Mouse (Mus musculus) myocyte (in vitro differentiated cells): ENCODE measurements around the gene Rsl24d1. TPM values are rescaled to one million over a fixed set of nuclear protein-coding genes. Genes with fewer than 3 reads are reported as not detected.

ENCODE experiments used
- H3K27me3 ChIP-seq: one replicate; pipeline ENCODE4 v1.6.1; 2011; ENCODE audit not compliant: control insufficient read depth, insufficient read depth, insufficient read length
- H3K36me3 ChIP-seq: one replicate; pipeline ENCODE4 v1.6.1; 2011; ENCODE audit not compliant: control insufficient read depth, insufficient read depth
- H3K4me2 ChIP-seq: one replicate; pipeline ENCODE4 v1.6.1; 2011; ENCODE audit warnings: low read depth, control low read depth
- H3K4me3 ChIP-seq: one replicate; pipeline ENCODE4 v1.5.1; 2011; ENCODE audit warnings: mild to moderate bottlenecking, control low read depth, moderate library complexity
- H3K79me2 ChIP-seq: one replicate; pipeline ENCODE4 v1.6.1; 2011; ENCODE audit not compliant: control insufficient read depth, insufficient read depth
- H3ac ChIP-seq: one replicate; pipeline ENCODE4 v1.6.1; 2011; ENCODE audit not compliant: control insufficient read depth, insufficient read length
- CEBPB ChIP-seq: IDR thresholded peaks from 2 replicates; pipeline ENCODE4 v1.6.1; 2011; ENCODE audit warnings: mild to moderate bottlenecking, moderate library complexity; ENCODE audit not compliant: poor library complexity, insufficient read depth, severe bottlenecking
- E2F4 ChIP-seq: IDR thresholded peaks from one replicate; pipeline ENCODE4 v1.6.1; 2011; ENCODE audit warnings: mild to moderate bottlenecking, control low read depth, moderate library complexity; ENCODE audit not compliant: insufficient read depth
- MAX ChIP-seq: IDR thresholded peaks from one replicate; pipeline ENCODE4 v1.6.1; 2011; ENCODE audit warnings: low read depth, mild to moderate bottlenecking, control low read depth
- MYOD1 ChIP-seq, 3 experiments: IDR thresholded peaks; one replicate each; pipeline ENCODE4 v1.6.1; 2011; ENCODE audit warnings: control low read depth in 2 of 3, low read depth in 2 of 3, mild to moderate bottlenecking in 2 of 3, moderate library complexity in 1 of 3; ENCODE audit not compliant: insufficient read length in 2 of 3, control insufficient read depth in 1 of 3
- MYOG ChIP-seq, 3 experiments: IDR thresholded peaks; one replicate each; pipeline ENCODE4 v1.6.1; 2011; ENCODE audit warnings: control low read depth in 2 of 3, low read depth in 2 of 3, mild to moderate bottlenecking in 2 of 3; ENCODE audit not compliant: insufficient read length in 2 of 3, control insufficient read depth in 1 of 3, insufficient read depth in 1 of 3
- POLR2A ChIP-seq: IDR thresholded peaks from one replicate; pipeline ENCODE4 v1.6.1; 2011; ENCODE audit warnings: low read depth, mild to moderate bottlenecking, control low read depth, moderate library complexity; ENCODE audit not compliant: insufficient read length
- POLR2AphosphoS2 ChIP-seq: IDR thresholded peaks from one replicate; pipeline ENCODE4 v1.6.1; 2011; ENCODE audit warnings: low read depth, control low read depth; ENCODE audit not compliant: insufficient read length
- REST ChIP-seq: IDR thresholded peaks from one replicate; pipeline ENCODE4 v1.6.1; 2011; ENCODE audit warnings: mild to moderate bottlenecking, control low read depth, moderate library complexity; ENCODE audit not compliant: insufficient read depth, insufficient read length
- SRF ChIP-seq: IDR thresholded peaks from one replicate; pipeline ENCODE4 v1.6.1; 2011; ENCODE audit warnings: low read depth; ENCODE audit not compliant: control insufficient read depth, insufficient read length
- TCF12 ChIP-seq: IDR thresholded peaks from one replicate; pipeline ENCODE4 v1.6.1; 2011; ENCODE audit warnings: mild to moderate bottlenecking, control low read depth; ENCODE audit not compliant: poor library complexity, insufficient read depth, severe bottlenecking
- TCF3 ChIP-seq: IDR thresholded peaks from one replicate; pipeline ENCODE4 v1.6.1; 2011; ENCODE audit warnings: low read depth, control low read depth; ENCODE audit not compliant: insufficient read length
- USF1 ChIP-seq: IDR thresholded peaks from one replicate; pipeline ENCODE4 v1.6.1; 2011; ENCODE audit warnings: low read depth, mild to moderate bottlenecking, control low read depth, moderate library complexity
- polyA plus RNA-seq: library from polyadenylated mRNA; unstranded; fragments of >200 nt; fragmentation: generic; extraction: Trizol; gene quantifications from one replicate; pipeline ENCODE4 v1.2.1, GENCODE M21; 2012; ENCODE audit warnings: missing spikeins

The Rsl24d1 gene
- polyA plus RNA-seq, 1 experiment, result 54.7 TPM

- Histone ChIP-seq H3K4me2 (no peak overlapping the region), H3K79me2 (no peaks in the 10 kb centered on the region), H3ac (no peak overlapping the region), H3K4me3 (no peak overlapping the region), H3K27me3 (peaks cover 9% of the 10 kb centered on the region), H3K36me3 (no peaks in the 10 kb centered on the region)
- TF ChIP-seq MYOD1 (IDR thresholded peaks at IDR 0.05; ENCODE audit: control insufficient read depth in 1 of 3, insufficient read length in 2 of 3, low read depth in 2 of 3) (no peak), POLR2A (no peak), USF1 (no peak), CEBPB (no peak), E2F4 (no peak), MYOG (IDR thresholded peaks at IDR 0.05; ENCODE audit: control insufficient read depth in 1 of 3, insufficient read depth in 1 of 3, insufficient read length in 2 of 3, low read depth in 2 of 3) (no peak), TCF3 (no peak)
Observed at GRCm38 (mm10) chr9:73079801-73080325, 33.4 kb upstream of the Rsl24d1 start.

DNA sequence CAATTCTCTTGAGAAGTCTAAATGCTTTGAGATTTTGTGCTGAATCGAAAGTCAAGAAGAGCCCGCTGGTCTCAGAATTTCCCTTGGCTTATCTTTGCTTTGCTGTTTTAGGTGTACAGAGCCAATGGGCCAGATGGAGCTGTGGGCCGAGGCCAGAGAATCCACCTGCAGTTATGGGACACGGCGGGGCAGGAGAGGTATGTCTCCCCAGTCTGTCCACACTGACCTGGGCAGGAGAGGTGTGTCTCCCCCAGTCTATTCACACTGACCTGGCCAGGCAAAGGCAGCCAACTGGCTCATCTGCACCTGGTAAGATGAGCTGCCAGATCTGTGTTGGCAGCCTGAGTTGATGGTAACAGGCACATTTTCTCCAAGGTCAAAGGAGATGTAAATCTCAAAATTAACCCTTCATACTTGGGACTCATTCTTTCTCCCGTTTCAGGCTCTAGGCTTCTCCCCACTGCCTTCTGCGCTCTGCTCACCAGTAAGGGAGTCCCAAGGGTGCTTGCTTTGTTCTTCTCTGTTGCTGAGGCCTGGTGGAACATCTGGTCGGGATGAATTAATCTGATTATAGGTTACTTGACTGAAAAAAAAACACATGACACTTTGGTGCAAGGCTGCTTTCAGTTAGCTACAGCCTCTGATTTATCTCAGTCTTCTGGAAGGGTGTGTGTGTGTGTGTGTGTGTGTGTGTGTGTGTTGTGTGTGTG is 30.8 kb upstream of the Rsl24d1 start:
- Histone ChIP-seq H3K79me2 (no peaks in the 10 kb centered on the region), H3K27me3 (peaks cover 10% of the 10 kb centered on the region), H3ac (no peak overlapping the region), H3K36me3 (no peaks in the 10 kb centered on the region), H3K4me2 (no peak overlapping the region), H3K4me3 (no peak overlapping the region)
- TF ChIP-seq TCF12 (no peak), E2F4 (no peak), MYOD1 (IDR thresholded peaks at IDR 0.05; ENCODE audit: control insufficient read depth in 1 of 3, insufficient read length in 2 of 3, low read depth in 2 of 3) (no peak), SRF (no peak), TCF3 (no peak), CEBPB (no peak), POLR2AphosphoS2 (no peak), USF1 (no peak), MYOG (IDR thresholded peaks at IDR 0.05; ENCODE audit: control insufficient read depth in 1 of 3, insufficient read depth in 1 of 3, insufficient read length in 2 of 3, low read depth in 2 of 3) (no peak), MAX (no peak), POLR2A (no peak), REST (no peak)

GRCm38 (mm10) chr9:73083956-73084355 is 29.3 kb upstream of the Rsl24d1 start:
- TF ChIP-seq MAX (no peak), REST (no peak), MYOG (IDR thresholded peaks at IDR 0.05; ENCODE audit: control insufficient read depth in 1 of 3, insufficient read depth in 1 of 3, insufficient read length in 2 of 3, low read depth in 2 of 3) (no peak), E2F4 (no peak), TCF12 (no peak), SRF (no peak), USF1 (no peak), TCF3 (no peak), POLR2A (no peak), POLR2AphosphoS2 (no peak), CEBPB (no peak), MYOD1 (IDR thresholded peaks at IDR 0.05; ENCODE audit: control insufficient read depth in 1 of 3, insufficient read length in 2 of 3, low read depth in 2 of 3) (no peak)
- no peak overlapping the region for H3K4me2 ChIP-seq
- H3K36me3 ChIP-seq, result no peaks in the 10 kb centered on the region
- H3K4me3 ChIP-seq, result no peak overlapping the region
- H3K27me3 ChIP-seq, result peaks cover 13% of the 10 kb centered on the region
- no peaks in the 10 kb centered on the region for H3K79me2 ChIP-seq
- no peak overlapping the region for H3ac ChIP-seq

- Histone ChIP-seq H3K27me3 (peaks cover 13% of the 10 kb centered on the region), H3K4me3 (no peak overlapping the region), H3K79me2 (no peaks in the 10 kb centered on the region), H3K36me3 (no peaks in the 10 kb centered on the region), H3K4me2 (no peak overlapping the region), H3ac (no peak overlapping the region)
- TF ChIP-seq SRF, result no peak
- TF ChIP-seq MYOD1 (IDR thresholded peaks at IDR 0.05; ENCODE audit: control insufficient read depth in 1 of 3, insufficient read length in 2 of 3, low read depth in 2 of 3), result no peak
- TF ChIP-seq TCF3, result no peak
- no peak for TF ChIP-seq POLR2A
- no peak for TF ChIP-seq REST
- no peak for TF ChIP-seq MYOG (IDR thresholded peaks at IDR 0.05; ENCODE audit: control insufficient read depth in 1 of 3, insufficient read depth in 1 of 3, insufficient read length in 2 of 3, low read depth in 2 of 3)
- TF ChIP-seq MAX, result no peak
- no peak for TF ChIP-seq USF1
- no peak for TF ChIP-seq CEBPB
- no peak for TF ChIP-seq E2F4
- no peak for TF ChIP-seq POLR2AphosphoS2
- no peak for TF ChIP-seq TCF12
Observed at GRCm38 (mm10) chr9:73085845-73086244, 27.4 kb upstream of the Rsl24d1 start.
